Mouse (Mus musculus): ENCODE measurements around the gene Smco3. TPM values are rescaled to one million over a fixed set of nuclear protein-coding genes. Genes with fewer than 3 reads are reported as not detected.
A peak's percentile ranks its signal among the peaks of the same experiment; 100 is the strongest.
"Not testable (repeated sequence)": the region's sequence is repeated elsewhere in the genome, so short reads cannot be mapped to it uniquely, and the experiment has no call there.

The Smco3 gene
- total and polyA plus RNA-seq, 3 experiments: 0.38 TPM; not detected in 2

DNA sequence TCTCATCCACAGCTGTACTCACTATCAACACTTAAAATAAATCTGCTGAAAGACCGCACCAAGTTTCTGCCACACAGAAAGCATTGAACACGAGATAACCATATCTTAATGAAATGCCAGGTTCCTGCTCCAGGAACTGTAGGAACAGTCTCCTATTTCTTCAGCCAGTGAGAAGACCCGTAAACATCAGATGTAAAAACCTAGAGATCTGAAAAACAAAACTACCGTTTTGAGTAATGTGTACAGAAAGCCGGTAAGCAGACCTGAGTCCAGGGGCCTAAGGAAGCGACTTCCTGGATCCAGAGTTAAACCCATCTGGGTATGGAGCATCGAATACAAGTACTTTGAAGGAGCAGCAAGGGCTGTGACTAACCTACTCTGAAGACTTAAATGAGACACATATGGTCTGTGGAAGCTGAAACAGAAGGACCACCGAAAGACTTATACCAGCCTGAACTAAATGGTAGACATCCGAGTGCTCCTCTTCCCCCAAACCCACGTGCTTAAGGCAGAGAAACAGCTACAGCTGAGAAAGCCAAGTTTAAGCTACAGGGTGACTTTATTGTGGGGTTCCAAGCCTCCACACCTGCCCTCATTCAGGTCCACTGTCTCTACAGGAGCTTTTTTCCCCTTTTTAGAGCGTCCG, 32.0 kb downstream of the Smco3 start:
- peaks cover 2% of the 10 kb centered on the region for H3K36me3 ChIP-seq (replicated peaks)
- H3K27me3 ChIP-seq (ENCODE audit: insufficient read depth, low read length): no peaks in the 10 kb centered on the region
- H3K9me3 ChIP-seq (replicated peaks): no peaks in the 10 kb centered on the region
- ATAC-seq (ENCODE audit: extremely low read depth, insufficient number of reproducible peaks, low FRiP score, poor library complexity, severe bottlenecking): 0 out of 2 replicates have a peak, but pooled peaks have one; percentile 0
- H3K4me1 ChIP-seq (ENCODE audit: insufficient read depth, low read depth, low read length): peaks cover 38% of the 10 kb centered on the region
- DNase-seq (ENCODE audit: low spot score): no peak
- peak overlapping the region; percentile 74 for H3K4me3 ChIP-seq (ENCODE audit: low read depth, low read length)
- TF ChIP-seq TAL1 (conservative IDR thresholded peaks at IDR 0.05; ENCODE audit: low read depth, low read length) (no peak), POLR2AphosphoS5 (IDR thresholded peaks at IDR 0.05; ENCODE audit: insufficient replicate concordance, low read depth, low read length) (peak; percentile 98; the same call in 1 of the 2 replicates)

DNA sequence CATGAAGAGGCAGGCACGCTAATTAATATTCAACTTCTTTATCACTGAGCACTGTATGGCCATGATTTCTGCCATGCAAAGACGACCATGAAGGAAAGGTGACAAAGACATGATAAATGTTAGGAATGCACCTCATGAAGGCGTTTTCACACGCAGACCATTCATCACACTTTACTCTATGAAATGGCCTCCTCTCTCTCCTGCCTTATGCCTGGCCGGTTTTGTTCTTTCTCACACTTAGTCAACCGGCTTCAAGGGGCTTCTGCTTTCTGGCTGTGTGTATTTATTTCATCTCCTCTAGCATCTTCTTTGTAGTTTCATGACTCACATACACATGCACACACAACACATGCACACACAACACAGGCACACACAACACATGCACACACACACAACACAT, 34.0 kb downstream of the Smco3 start:
- H3K4me3 ChIP-seq (ENCODE audit: low read depth, low read length): no peak overlapping the region
- ATAC-seq (ENCODE audit: extremely low read depth, insufficient number of reproducible peaks, low FRiP score, poor library complexity, severe bottlenecking): no peak
- H3K9me3 ChIP-seq (replicated peaks): no peaks in the 10 kb centered on the region
- no peak for DNase-seq (ENCODE audit: low spot score)
- H3K27me3 ChIP-seq (ENCODE audit: insufficient read depth, low read length): no peaks in the 10 kb centered on the region
- H3K4me1 ChIP-seq (ENCODE audit: insufficient read depth, low read depth, low read length): peaks cover 22% of the 10 kb centered on the region
- peak; percentile 87; the same call in 1 of the 2 replicates for TF ChIP-seq POLR2AphosphoS5 (IDR thresholded peaks at IDR 0.05; ENCODE audit: insufficient replicate concordance, low read depth, low read length)
- no peak for TF ChIP-seq GATA1 (IDR thresholded peaks at IDR 0.05; ENCODE audit: borderline replicate concordance, low read length)
- no peaks in the 10 kb centered on the region for H3K36me3 ChIP-seq (replicated peaks)

DNA sequence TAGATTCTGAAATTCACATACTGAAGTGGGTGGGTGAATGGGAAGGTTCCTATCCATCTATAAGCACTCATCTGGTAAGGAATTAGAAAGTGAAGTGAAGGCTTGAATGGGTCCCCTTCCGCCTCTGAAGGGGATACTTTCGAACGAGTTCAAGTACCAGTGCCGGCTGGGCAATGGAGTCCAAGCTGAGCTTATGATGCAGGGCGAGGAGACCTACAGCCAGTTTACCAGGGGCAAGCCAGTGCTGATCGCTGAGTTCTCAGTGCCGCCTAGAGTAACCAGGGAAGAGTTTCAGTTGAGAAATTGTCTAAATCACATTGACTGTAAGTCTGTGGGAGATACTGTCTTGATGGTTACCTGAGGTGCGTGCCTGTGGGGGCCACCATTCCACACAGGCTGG, 34.5 kb downstream of the Smco3 start:
- DNase-seq (ENCODE audit: low spot score) (no peak), ATAC-seq (ENCODE audit: extremely low read depth, insufficient number of reproducible peaks, low FRiP score, poor library complexity, severe bottlenecking) (no peak)
- peaks cover 19% of the 10 kb centered on the region for H3K4me1 ChIP-seq (ENCODE audit: insufficient read depth, low read depth, low read length)
- H3K27me3 ChIP-seq (ENCODE audit: insufficient read depth, low read length): no peaks in the 10 kb centered on the region
- H3K9me3 ChIP-seq (replicated peaks): no peaks in the 10 kb centered on the region
- TF ChIP-seq GATA2 (IDR thresholded peaks at IDR 0.05; ENCODE audit: borderline replicate concordance, low read depth, low read length): no peak
- no peak for TF ChIP-seq TAL1 (conservative IDR thresholded peaks at IDR 0.05; ENCODE audit: low read depth, low read length)
- no peak for TF ChIP-seq GATA1 (IDR thresholded peaks at IDR 0.05; ENCODE audit: borderline replicate concordance, low read length)
- no peak for TF ChIP-seq CTCF (IDR thresholded peaks at IDR 0.05; ENCODE audit: low read depth, low read length)
- no peak for TF ChIP-seq POLR2AphosphoS5 (IDR thresholded peaks at IDR 0.05; ENCODE audit: insufficient replicate concordance, low read depth, low read length)
- no peak overlapping the region for H3K4me3 ChIP-seq (ENCODE audit: low read depth, low read length)
- no peaks in the 10 kb centered on the region for H3K36me3 ChIP-seq (replicated peaks)

DNA sequence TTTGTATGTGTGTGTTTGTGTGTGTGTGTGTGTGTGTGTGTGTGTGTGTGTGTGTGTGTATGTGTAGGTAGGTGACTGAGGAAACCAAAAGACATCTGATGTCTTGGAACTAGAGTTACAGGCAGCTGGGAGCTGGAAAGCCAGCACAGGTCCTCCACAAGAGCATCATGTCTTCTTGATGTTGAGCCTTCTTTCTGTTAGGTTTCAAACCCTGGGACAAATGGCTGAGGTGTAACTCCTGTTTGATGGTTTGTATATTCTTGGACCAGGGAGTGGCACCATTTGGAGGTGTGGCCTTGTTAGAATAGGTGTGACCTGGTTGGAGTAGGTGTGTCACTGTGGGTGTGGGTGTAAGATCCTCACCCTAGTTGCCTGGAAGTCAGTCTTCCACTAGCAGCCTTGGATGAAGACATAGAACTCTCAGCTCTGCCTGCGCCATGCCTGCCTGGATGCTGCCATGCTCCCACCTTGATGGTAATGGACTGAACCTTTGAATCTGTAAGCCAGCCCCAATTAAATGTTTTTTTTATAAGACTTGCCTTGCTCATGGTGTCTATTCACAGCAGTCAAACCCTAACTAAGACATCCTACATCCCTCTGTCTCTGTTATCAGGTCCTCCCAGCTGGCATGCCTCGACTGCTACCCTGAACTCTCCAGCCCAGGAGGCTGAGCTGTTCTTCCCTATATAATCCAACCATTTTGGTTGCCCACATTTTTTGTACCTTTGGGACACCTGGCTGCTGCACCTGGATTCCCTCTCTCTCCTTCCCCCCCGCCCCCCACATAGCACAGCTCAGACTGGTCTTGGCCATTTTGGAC, 37.2 kb downstream of the Smco3 start:
- H3K4me3 ChIP-seq (ENCODE audit: low read depth, low read length); DNase-seq (ENCODE audit: low spot score); H3K4me1 ChIP-seq (ENCODE audit: insufficient read depth, low read depth, low read length); H3K36me3 ChIP-seq (replicated peaks); H3K27me3 ChIP-seq (ENCODE audit: insufficient read depth, low read length); H3K9me3 ChIP-seq (replicated peaks); ATAC-seq (ENCODE audit: extremely low read depth, insufficient number of reproducible peaks, low FRiP score, poor library complexity, severe bottlenecking): not testable (repeated sequence)

- Histone ChIP-seq H3K36me3 (replicated peaks) (no peaks in the 10 kb centered on the region), H3K9me3 (replicated peaks) (no peaks in the 10 kb centered on the region), H3K4me1 (ENCODE audit: insufficient read depth, low read depth, low read length) (0 out of 2 replicates have a peak, but pooled peaks cover 3% of the 10 kb centered on the region), H3K4me3 (ENCODE audit: low read depth, low read length) (no peak overlapping the region), H3K27me3 (ENCODE audit: insufficient read depth, low read length) (no peaks in the 10 kb centered on the region)
- DNase-seq (ENCODE audit: low spot score): no peak
- no peak for ATAC-seq (ENCODE audit: extremely low read depth, insufficient number of reproducible peaks, low FRiP score, poor library complexity, severe bottlenecking)
- no peak for TF ChIP-seq TAL1 (conservative IDR thresholded peaks at IDR 0.05; ENCODE audit: low read depth, low read length)
- TF ChIP-seq CTCF (IDR thresholded peaks at IDR 0.05; ENCODE audit: low read depth, low read length): no peak
- TF ChIP-seq GATA1 (IDR thresholded peaks at IDR 0.05; ENCODE audit: borderline replicate concordance, low read length): no peak
- TF ChIP-seq POLR2AphosphoS5 (IDR thresholded peaks at IDR 0.05; ENCODE audit: insufficient replicate concordance, low read depth, low read length): no peak
- no peak for TF ChIP-seq GATA2 (IDR thresholded peaks at IDR 0.05; ENCODE audit: borderline replicate concordance, low read depth, low read length)
These were observed 39.4 kb downstream of the Smco3 start for GRCm38 (mm10) chr6:136795850-136796249.

GRCm38 (mm10) chr6:136795110-136795509, 40.1 kb downstream of the Smco3 start:
- TF ChIP-seq GATA1 (IDR thresholded peaks at IDR 0.05; ENCODE audit: borderline replicate concordance, low read length) (no peak), POLR2AphosphoS5 (IDR thresholded peaks at IDR 0.05; ENCODE audit: insufficient replicate concordance, low read depth, low read length) (no peak), TAL1 (conservative IDR thresholded peaks at IDR 0.05; ENCODE audit: low read depth, low read length) (no peak), GATA2 (IDR thresholded peaks at IDR 0.05; ENCODE audit: borderline replicate concordance, low read depth, low read length) (no peak), CTCF (IDR thresholded peaks at IDR 0.05; ENCODE audit: low read depth, low read length) (no peak)
- DNase-seq (ENCODE audit: low spot score) (no peak), ATAC-seq (ENCODE audit: extremely low read depth, insufficient number of reproducible peaks, low FRiP score, poor library complexity, severe bottlenecking) (no peak)
- H3K27me3 ChIP-seq (ENCODE audit: insufficient read depth, low read length): no peaks in the 10 kb centered on the region
- H3K4me3 ChIP-seq (ENCODE audit: low read depth, low read length): no peak overlapping the region
- H3K36me3 ChIP-seq (replicated peaks): no peaks in the 10 kb centered on the region
- no peaks in the 10 kb centered on the region for H3K9me3 ChIP-seq (replicated peaks)
- H3K4me1 ChIP-seq (ENCODE audit: insufficient read depth, low read depth, low read length): 0 out of 2 replicates have a peak, but pooled peaks cover 3% of the 10 kb centered on the region

Data from G1E (cell line).